17 mouse cellular contexts compared by ENCODE assay signal in genomic region chr4:142251471-142252354, GRCm38 (mm10). TPM values are rescaled to one million over a fixed set of nuclear protein-coding genes. Genes with fewer than 3 reads are reported as not detected.
DNase-seq lines count a peak whose midpoint lies in the region; ATAC-seq and TF ChIP-seq lines count a peak whose summit lies in the region.
"Had no signal": no experiment of that assay in that cellular context is flagged by ENCODE, and none has a peak within 500 bp of the region (broad histone marks: within the 10 kb centered on the region; RNA-seq: fewer than 3 reads in every experiment).

No protein-coding gene starts in this region.

- H3K36me3 ChIP-seq in hindbrain, embryonic 12.5 days, result no peaks in the 10 kb centered on the region
- no peaks in the 10 kb centered on the region for H3K36me3 ChIP-seq in hindbrain, embryonic 11.5 days (ENCODE audit: control insufficient read depth, insufficient read depth, low read length)
- no peaks in the 10 kb centered on the region for H3K36me3 ChIP-seq in stomach, embryonic 16.5 days (ENCODE audit: control insufficient read depth, insufficient read depth, low read length)
- no peaks in the 10 kb centered on the region for H3K36me3 ChIP-seq in stomach, postnatal 0 days (ENCODE audit: control insufficient read depth, insufficient read depth, low read length)
- no peaks in the 10 kb centered on the region for H3K36me3 ChIP-seq in hindbrain, embryonic 14.5 days (replicated peaks; ENCODE audit: control insufficient read depth, insufficient read depth)
- H3K36me3 ChIP-seq in midbrain, embryonic 16.5 days (ENCODE audit: control insufficient read depth, insufficient read depth, low read length), result no peaks in the 10 kb centered on the region
- H3K36me3 ChIP-seq: embryonic facial prominence, embryonic 15.5 days; stomach, embryonic 15.5 days had no signal

- H3K27ac ChIP-seq in hindbrain, embryonic 12.5 days, result 0 out of 2 replicates have a peak overlapping the region, but pooled peaks have one; percentile 13
- no peak overlapping the region; the same call in 1 of the 2 replicates for H3K27ac ChIP-seq in hindbrain, embryonic 11.5 days (ENCODE audit: low read depth, low read length)
- H3K27ac ChIP-seq in stomach, embryonic 16.5 days (ENCODE audit: low read length), result no peak overlapping the region
- H3K27ac ChIP-seq in stomach, postnatal 0 days (replicated peaks), result no peak overlapping the region
- H3K27ac ChIP-seq in hindbrain, embryonic 14.5 days, result peak overlapping the region; percentile 20; the same call in 1 of the 2 replicates
- no peak overlapping the region for H3K27ac ChIP-seq in midbrain, embryonic 16.5 days (ENCODE audit: low read length)
- H3K27ac ChIP-seq: embryonic facial prominence, embryonic 15.5 days; stomach, embryonic 15.5 days had no signal

- 38% methylated on average over 12 of the region's 12 CpGs for WGBS in hindbrain, embryonic 12.5 days
- WGBS in hindbrain, embryonic 11.5 days, result 47% methylated on average over 12 of the region's 12 CpGs
- 42% methylated on average over 12 of the region's 12 CpGs for WGBS in stomach, embryonic 16.5 days
- WGBS in stomach, postnatal 0 days, result 45% methylated on average over 12 of the region's 12 CpGs
- WGBS in hindbrain, embryonic 14.5 days, result 38% methylated on average over 12 of the region's 12 CpGs
- WGBS in midbrain, embryonic 16.5 days, result 41% methylated on average over 12 of the region's 12 CpGs

- TF ChIP-seq EP300 in stomach, postnatal 0 days (optimal IDR thresholded peaks at IDR 0.05), result no peak

- H3K4me3 ChIP-seq in hindbrain, embryonic 12.5 days, result no peak overlapping the region
- H3K4me3 ChIP-seq in hindbrain, embryonic 11.5 days (ENCODE audit: low read depth, low read length), result no peak overlapping the region
- no peak overlapping the region for H3K4me3 ChIP-seq in stomach, embryonic 16.5 days (replicated peaks; ENCODE audit: low read length)
- H3K4me3 ChIP-seq in stomach, postnatal 0 days (ENCODE audit: low read depth, low read length), result no peak overlapping the region
- no peak overlapping the region for H3K4me3 ChIP-seq in hindbrain, embryonic 14.5 days (replicated peaks; ENCODE audit: low read length)
- H3K4me3 ChIP-seq in midbrain, embryonic 16.5 days (ENCODE audit: low read depth, low read length), result no peak overlapping the region
- H3K4me3 ChIP-seq: embryonic facial prominence, embryonic 15.5 days; stomach, embryonic 15.5 days had no signal

- TF ChIP-seq CTCF in stomach, postnatal 0 days (IDR thresholded peaks at IDR 0.05; ENCODE audit: low read depth), result no peak

- DNase-seq in hindbrain, embryonic 11.5 days (ENCODE audit: low spot score), result no peak
- DNase-seq in stomach, postnatal 0 days (ENCODE audit: low spot score), result no peak
- DNase-seq in hindbrain, embryonic 14.5 days (ENCODE audit: low spot score), result no peak
- DNase-seq in cerebellum, adult 8-10 months, result no peak
- no peak for DNase-seq in adrenal gland, adult 8-10 months
- DNase-seq: adrenal gland, postnatal 14 days; cerebellum, adult 11 months; heart, adult 11 months; lung, adult 2 months; right cerebral cortex, postnatal 4 days had no signal

- H3K9ac ChIP-seq in hindbrain, embryonic 12.5 days, result peak overlapping the region; percentile 27; the same call in 1 of the 2 replicates
- H3K9ac ChIP-seq in hindbrain, embryonic 11.5 days (ENCODE audit: low read depth, low read length), result no peak overlapping the region
- H3K9ac ChIP-seq in stomach, embryonic 16.5 days (ENCODE audit: low read length), result 0 out of 2 replicates have a peak overlapping the region, but pooled peaks have one; percentile 6
- H3K9ac ChIP-seq in stomach, postnatal 0 days (ENCODE audit: low read length), result no peak overlapping the region
- no peak overlapping the region for H3K9ac ChIP-seq in hindbrain, embryonic 14.5 days
- H3K9ac ChIP-seq in midbrain, embryonic 16.5 days (ENCODE audit: low read depth, low read length), result 0 out of 2 replicates have a peak overlapping the region, but pooled peaks have one; percentile 18
- H3K9ac ChIP-seq: embryonic facial prominence, embryonic 15.5 days; stomach, embryonic 15.5 days had no signal

- H3K4me1 ChIP-seq in hindbrain, embryonic 12.5 days, result peaks cover 16% of the 10 kb centered on the region
- H3K4me1 ChIP-seq in hindbrain, embryonic 11.5 days (replicated peaks; ENCODE audit: control insufficient read depth, insufficient read depth, low read length), result no peaks in the 10 kb centered on the region
- 0 out of 2 replicates have a peak, but pooled peaks cover 4% of the 10 kb centered on the region for H3K4me1 ChIP-seq in stomach, embryonic 16.5 days (ENCODE audit: control insufficient read depth, insufficient read depth, low read length)
- no peaks in the 10 kb centered on the region for H3K4me1 ChIP-seq in stomach, postnatal 0 days (replicated peaks; ENCODE audit: control insufficient read depth, insufficient read depth)
- H3K4me1 ChIP-seq in hindbrain, embryonic 14.5 days (replicated peaks; ENCODE audit: control insufficient read depth, insufficient read depth, low read length), result no peaks in the 10 kb centered on the region
- 0 out of 2 replicates have a peak, but pooled peaks cover 8% of the 10 kb centered on the region for H3K4me1 ChIP-seq in midbrain, embryonic 16.5 days (ENCODE audit: control insufficient read depth, insufficient read depth, low read length)

- no peaks in the 10 kb centered on the region for H3K27me3 ChIP-seq in hindbrain, embryonic 12.5 days
- no peaks in the 10 kb centered on the region for H3K27me3 ChIP-seq in hindbrain, embryonic 11.5 days (ENCODE audit: control insufficient read depth, insufficient read depth, low read length)
- H3K27me3 ChIP-seq in stomach, embryonic 16.5 days (ENCODE audit: control insufficient read depth, insufficient read depth, low read length), result no peaks in the 10 kb centered on the region
- no peaks in the 10 kb centered on the region for H3K27me3 ChIP-seq in stomach, postnatal 0 days (ENCODE audit: control insufficient read depth, insufficient read depth, low read length)
- H3K27me3 ChIP-seq in hindbrain, embryonic 14.5 days (ENCODE audit: control insufficient read depth, insufficient read depth, low read length), result no peaks in the 10 kb centered on the region
- H3K27me3 ChIP-seq in midbrain, embryonic 16.5 days (ENCODE audit: control insufficient read depth, insufficient read depth, low read depth, low read length), result no peaks in the 10 kb centered on the region
- H3K27me3 ChIP-seq: embryonic facial prominence, embryonic 15.5 days; stomach, embryonic 15.5 days had no signal

- no peak for ATAC-seq in hindbrain, embryonic 12.5 days (ENCODE audit: low FRiP score)
- ATAC-seq in hindbrain, embryonic 11.5 days (ENCODE audit: low FRiP score), result no peak
- no peak for ATAC-seq in stomach, embryonic 16.5 days (ENCODE audit: insufficient read depth, low FRiP score)
- ATAC-seq in stomach, postnatal 0 days (ENCODE audit: low FRiP score, low TSS enrichment), result no peak
- no peak for ATAC-seq in hindbrain, embryonic 14.5 days (ENCODE audit: low FRiP score)
- ATAC-seq in midbrain, embryonic 16.5 days, result no peak
- ATAC-seq: forebrain, embryonic 16.5 days had no signal

- 0 out of 2 replicates have a peak, but pooled peaks cover 3% of the 10 kb centered on the region for H3K9me3 ChIP-seq in hindbrain, embryonic 12.5 days (replicated peaks)
- H3K9me3 ChIP-seq in hindbrain, embryonic 11.5 days (ENCODE audit: control insufficient read depth, low read length), result no peaks in the 10 kb centered on the region
- no peaks in the 10 kb centered on the region for H3K9me3 ChIP-seq in stomach, embryonic 16.5 days (replicated peaks; ENCODE audit: control insufficient read depth, low read length)
- no peaks in the 10 kb centered on the region for H3K9me3 ChIP-seq in stomach, postnatal 0 days (ENCODE audit: control insufficient read depth, low read length)
- H3K9me3 ChIP-seq in hindbrain, embryonic 14.5 days (ENCODE audit: control insufficient read depth, low read length), result no peaks in the 10 kb centered on the region
- no peaks in the 10 kb centered on the region for H3K9me3 ChIP-seq in midbrain, embryonic 16.5 days (replicated peaks; ENCODE audit: control insufficient read depth, low read length, poor library complexity, severe bottlenecking)
- H3K9me3 ChIP-seq: embryonic facial prominence, embryonic 15.5 days; stomach, embryonic 15.5 days had no signal

- H3K4me2 ChIP-seq in hindbrain, embryonic 12.5 days (replicated peaks), result no peak overlapping the region
- no peak overlapping the region for H3K4me2 ChIP-seq in hindbrain, embryonic 11.5 days (replicated peaks; ENCODE audit: low read depth, low read length)
- H3K4me2 ChIP-seq in stomach, embryonic 16.5 days (ENCODE audit: low read depth, low read length), result no peak overlapping the region
- no peak overlapping the region for H3K4me2 ChIP-seq in stomach, postnatal 0 days (replicated peaks; ENCODE audit: low read depth)
- H3K4me2 ChIP-seq in hindbrain, embryonic 14.5 days (replicated peaks), result no peak overlapping the region
- no peak overlapping the region for H3K4me2 ChIP-seq in midbrain, embryonic 16.5 days (ENCODE audit: low read length)
- H3K4me2 ChIP-seq: embryonic facial prominence, embryonic 15.5 days; stomach, embryonic 15.5 days had no signal

RNA-seq across cellular contexts. Expression of gene Kazn, which starts 12.5 kb away (rescaled TPM):
- 20.6 and 22.4 TPM in 2 replicates for polyA plus RNA-seq in hindbrain, embryonic 12.5 days (2016; fragmentation: Nextera tagmentation; extraction: Ambion mirVana)
- polyA plus RNA-seq in hindbrain, embryonic 11.5 days (2014; fragmentation: Nextera tagmentation; extraction: Ambion mirVana), result 11.3 and 11.8 TPM in 2 replicates
- 13.2 and 13.4 TPM in 2 replicates for polyA plus RNA-seq in stomach, embryonic 16.5 days (2015; fragmentation: Nextera tagmentation; extraction: Ambion mirVana)
- 11.4 and 13.6 TPM in 2 replicates for polyA plus RNA-seq in stomach, postnatal 0 days (2015; fragmentation: Nextera tagmentation; extraction: Ambion mirVana)
- polyA plus RNA-seq in hindbrain, embryonic 14.5 days (2014; fragmentation: Nextera tagmentation; extraction: Ambion mirVana), result 18.5 and 24.0 TPM in 2 replicates
- polyA plus RNA-seq in midbrain, embryonic 16.5 days (2015; fragmentation: Nextera tagmentation; extraction: Ambion mirVana), result 29.3 and 32.1 TPM in 2 replicates
- 10 to 100 TPM; 27.4 to 46.1 (median 31.9) TPM for total RNA-seq in adrenal gland, adult 8-10 months (2022)
- total RNA-seq: neutrophil, adult 5-6 weeks had no signal

Comparison
In these comparisons a context has a peak if more than half of its experiments do, and no peak if none do; other contexts are left out.
1. H3K27ac ChIP-seq: peak in hindbrain, embryonic 12.5 days (single experiment) and hindbrain, embryonic 14.5 days (single experiment); none in hindbrain, embryonic 11.5 days (single experiment), stomach, embryonic 16.5 days (single experiment), stomach, postnatal 0 days (single experiment) and midbrain, embryonic 16.5 days (single experiment).
2. H3K9ac ChIP-seq: peak in hindbrain, embryonic 12.5 days (single experiment), stomach, embryonic 16.5 days (single experiment) and midbrain, embryonic 16.5 days (single experiment); none in hindbrain, embryonic 11.5 days (single experiment), stomach, postnatal 0 days (single experiment) and hindbrain, embryonic 14.5 days (single experiment).